Mouse (Mus musculus) neural tube, embryonic 11.5 days (tissue): Measurements from ENCODE around the gene Sirt3. TPM values are rescaled to one million over a fixed set of nuclear protein-coding genes. Genes with fewer than 3 reads are reported as not detected.

Experiments used
- ATAC-seq: fragments of 200-750 bp; cut with Nextera tagmentation; 2 replicates; pipeline ENCODE4 v1.8.0; 2017; ENCODE audit warnings: moderate number of reproducible peaks, mild to moderate bottlenecking, moderate TSS enrichment, moderate library complexity; ENCODE audit not compliant: insufficient read depth, low FRiP score, low TSS enrichment
- DNase-seq: peaks from one replicate; pipeline ENCODE4 v3.0.0-alpha.2; 2015; ENCODE audit warnings: low spot score
- H3K27ac ChIP-seq: fragments of 300-500 bp; sonication (generic); 2 replicates; pipeline ENCODE4 v1.5.1; 2014; ENCODE audit warnings: low read depth, mild to moderate bottlenecking, low read length
- H3K27me3 ChIP-seq: fragments of 300-500 bp; sonication (generic); 2 replicates; pipeline ENCODE4 v1.6.1; 2014; ENCODE audit warnings: mild to moderate bottlenecking, low read length, mixed read lengths; ENCODE audit not compliant: control insufficient read depth, insufficient read depth
- H3K36me3 ChIP-seq: fragments of 300-500 bp; sonication (generic); 2 replicates; pipeline ENCODE4 v1.6.1; 2014; ENCODE audit warnings: mild to moderate bottlenecking, low read length, moderate library complexity, mixed read lengths; ENCODE audit not compliant: control insufficient read depth, insufficient read depth
- H3K4me1 ChIP-seq: fragments of 300-500 bp; sonication (generic); 2 replicates; pipeline ENCODE4 v1.6.1; 2014; ENCODE audit warnings: low read length, mixed read lengths; ENCODE audit not compliant: control insufficient read depth, insufficient read depth
- H3K4me2 ChIP-seq: fragments of 300-500 bp; sonication (generic); 2 replicates; pipeline ENCODE4 v1.6.1; 2014; ENCODE audit warnings: low read depth, mild to moderate bottlenecking, moderate library complexity
- H3K4me3 ChIP-seq: fragments of 300-500 bp; sonication (generic); 2 replicates; pipeline ENCODE4 v1.5.1; 2014; ENCODE audit warnings: low read depth, low read length
- H3K9ac ChIP-seq: fragments of 300-500 bp; sonication (generic); 2 replicates; pipeline ENCODE4 v1.6.1; 2014; ENCODE audit warnings: mild to moderate bottlenecking, low read length
- H3K9me3 ChIP-seq: fragments of 300-500 bp; sonication (generic); 2 replicates; pipeline ENCODE4 v1.6.1; 2016; ENCODE audit warnings: low read length; ENCODE audit not compliant: control insufficient read depth
- WGBS: fragments of 180-500 bp; shearing (Covaris S2); extraction: QIAGEN DNeasy Blood & Tissue Kit; methylation state at CpG from one replicate; pipeline ENCODE4 v1.1.7; 2014; 5-methylcytosine and 5-hydroxymethylcytosine counted together
- polyA plus RNA-seq: library from polyadenylated mRNA; unstranded; fragments of >200 nt; fragmentation: Nextera tagmentation; extraction: Ambion mirVana; gene quantifications from 2 replicates; pipeline ENCODE4 v1.2.1, GENCODE M21; 2014

Sirt3 gene
- polyA plus RNA-seq, 1 experiment from 2014 or later: 26.0 TPM

GRCm38 (mm10) chr7:140821305-140821652 is 60.8 kb downstream of the Sirt3 start:
- Histone ChIP-seq H3K9me3 (no peaks in the 10 kb centered on the region), H3K9ac (no peak overlapping the region), H3K4me3 (peak overlapping the region; percentile 53), H3K4me1 (no peaks in the 10 kb centered on the region), H3K4me2 (peak overlapping the region; percentile 73), H3K27ac (no peak overlapping the region), H3K36me3 (no peaks in the 10 kb centered on the region), H3K27me3 (no peaks in the 10 kb centered on the region)
- DNase-seq: peak; percentile 12
- WGBS: 49% methylated on average over 5 of the region's 5 CpGs
- peak; percentile 13; the same call in 1 of the 2 replicates for ATAC-seq

GRCm38 (mm10) chr7:140820173-140820572 is 61.9 kb downstream of the Sirt3 start:
- 86% methylated on average over 4 of the region's 4 CpGs for WGBS
- H3K9me3 ChIP-seq: no peaks in the 10 kb centered on the region
- no peaks in the 10 kb centered on the region for H3K36me3 ChIP-seq
- no peak overlapping the region for H3K4me2 ChIP-seq
- H3K4me3 ChIP-seq: no peak overlapping the region
- H3K4me1 ChIP-seq: no peaks in the 10 kb centered on the region
- no peak overlapping the region for H3K9ac ChIP-seq
- ATAC-seq (no peak), DNase-seq (no peak)
- no peak overlapping the region for H3K27ac ChIP-seq
- H3K27me3 ChIP-seq: no peaks in the 10 kb centered on the region

Other genes with a start within 250 kb of the Sirt3 start
- not detected in 2 replicates for gene Olfr53, start 235.9 kb downstream of the Sirt3 start, polyA plus RNA-seq
- not detected in 2 replicates for gene Olfr539, start 222.4 kb downstream of the Sirt3 start, polyA plus RNA-seq
- gene Olfr45, start 200.4 kb downstream of the Sirt3 start, polyA plus RNA-seq: not detected in 2 replicates
- gene Olfr541, start 185.0 kb downstream of the Sirt3 start, polyA plus RNA-seq: not detected in 2 replicates
- not detected in 2 replicates for gene Cyp2e1, start 118.6 kb downstream of the Sirt3 start, polyA plus RNA-seq
- gene Syce1, start 94.5 kb downstream of the Sirt3 start, polyA plus RNA-seq: 0.22 TPM in 1 of 2 replicates, not detected in the other
- 6.5 and 7.7 TPM in 2 replicates for gene Zfp941, start 60.1 kb downstream of the Sirt3 start, polyA plus RNA-seq
- 0.34 TPM in 1 of 2 replicates, not detected in the other for gene Urah, start 47.3 kb downstream of the Sirt3 start, polyA plus RNA-seq
- not detected in 2 replicates for gene Scgb1c1, start 36.8 kb downstream of the Sirt3 start, polyA plus RNA-seq
- gene Odf3, start 34.5 kb downstream of the Sirt3 start, polyA plus RNA-seq: not detected in 2 replicates
- not detected in 2 replicates for gene Gm45785, start 26.0 kb downstream of the Sirt3 start, polyA plus RNA-seq
- gene Ric8a, start 25.4 kb downstream of the Sirt3 start, polyA plus RNA-seq: 73.3 and 82.2 TPM in 2 replicates
- gene Bet1l, start 24.7 kb downstream of the Sirt3 start, polyA plus RNA-seq: 27.4 and 31.1 TPM in 2 replicates
- 158 and 199 TPM in 2 replicates for gene Psmd13, start 341 bp downstream of the Sirt3 start, polyA plus RNA-seq
- gene Cox8b, start 18.1 kb upstream of the Sirt3 start, polyA plus RNA-seq: 0.81 and 4.2 TPM in 2 replicates
- gene Nlrp6, start 38.6 kb upstream of the Sirt3 start, polyA plus RNA-seq: 0.15 and 0.20 TPM in 2 replicates
- 13.3 and 15.8 TPM in 2 replicates for gene Pgghg, start 59.1 kb upstream of the Sirt3 start, polyA plus RNA-seq
- gene Ifitm5, start 68.0 kb upstream of the Sirt3 start, polyA plus RNA-seq: 1.2 and 1.4 TPM in 2 replicates
- gene Gm45717, start 73.6 kb upstream of the Sirt3 start, polyA plus RNA-seq: 0.69 TPM in 1 of 2 replicates, not detected in the other
- gene Ifitm2, start 73.7 kb upstream of the Sirt3 start, polyA plus RNA-seq: 383 and 395 TPM in 2 replicates
- 8.3 and 12.5 TPM in 2 replicates for gene Ifitm1, start 84.9 kb upstream of the Sirt3 start, polyA plus RNA-seq
- 20.1 and 21.0 TPM in 2 replicates for gene Ifitm3, start 128.5 kb upstream of the Sirt3 start, polyA plus RNA-seq
- not detected in 2 replicates for gene Ifitm6, start 135.6 kb upstream of the Sirt3 start, polyA plus RNA-seq
- gene Gm17387, start 146.8 kb upstream of the Sirt3 start, polyA plus RNA-seq: not detected in 2 replicates
- 14.5 and 17.1 TPM in 2 replicates for gene B4galnt4, start 178.8 kb upstream of the Sirt3 start, polyA plus RNA-seq
- 2.3 and 2.7 TPM in 2 replicates for gene Pkp3, start 195.9 kb upstream of the Sirt3 start, polyA plus RNA-seq
- 2.4 and 3.1 TPM in 2 replicates for gene Sigirr, start 218.3 kb upstream of the Sirt3 start, polyA plus RNA-seq
- 0.09 TPM in 1 of 2 replicates, not detected in the other for gene Ano9, start 235.5 kb upstream of the Sirt3 start, polyA plus RNA-seq
- gene Ptdss2, start 240.1 kb upstream of the Sirt3 start, polyA plus RNA-seq: 69.0 and 69.5 TPM in 2 replicates